Mouse (Mus musculus): ENCODE data around the gene Inpp4b. TPM values are rescaled to one million over a fixed set of nuclear protein-coding genes. Genes with fewer than 3 reads are reported as not detected.

Inpp4b gene
- 10 to 100 TPM; 51.8 to 70.6 TPM for total RNA-seq (2021)
- long read RNA-seq, experiment 1, partial matches to known transcripts, result 2 of 10 reads
- long read RNA-seq, experiment 1, other reads (novel, unspliced or antisense), result 8 of 10 reads
- long read RNA-seq, experiment 2, partial matches to known transcripts, result 4 of 7 reads
- long read RNA-seq, experiment 2, other reads (novel, unspliced or antisense), result 3 of 7 reads

DNA sequence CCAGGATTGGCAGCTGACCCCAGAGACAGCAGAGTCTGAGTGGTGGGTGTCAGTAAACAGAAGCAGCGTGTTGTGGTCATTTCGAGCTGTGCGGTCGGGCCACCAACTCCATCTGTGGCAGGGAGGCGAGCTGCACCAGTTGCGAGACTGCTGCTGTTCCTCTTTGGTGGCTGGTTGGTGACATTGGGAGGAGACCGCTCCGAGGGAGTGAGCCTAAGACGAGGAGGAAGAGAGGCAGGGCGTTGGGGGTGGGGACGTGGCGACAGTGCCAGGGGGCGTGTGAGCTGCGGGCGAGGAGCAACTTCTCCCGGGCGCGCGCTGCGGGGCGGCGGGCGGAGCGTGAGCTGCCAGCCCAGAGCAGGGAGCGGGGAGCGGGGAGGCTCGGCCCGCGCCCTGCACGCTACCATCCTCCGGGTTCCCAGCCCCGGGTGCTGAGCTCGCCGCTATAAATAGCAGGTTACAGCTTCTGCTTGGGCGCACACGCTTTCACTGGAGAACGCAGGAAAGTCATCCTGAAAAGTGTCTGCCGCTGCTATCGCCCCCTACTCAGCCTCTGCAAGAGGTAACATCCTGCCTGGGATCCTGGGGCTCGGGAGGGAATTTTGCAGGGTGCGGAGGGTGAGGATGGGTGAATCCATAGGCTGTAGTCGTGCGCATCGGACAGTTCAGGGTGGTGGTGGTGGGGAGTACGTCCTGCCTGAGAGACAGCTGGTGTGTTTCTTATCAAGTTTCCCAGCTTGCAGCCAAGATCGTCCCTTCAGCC is at the start of gene Inpp4b:
Gene Inpp4b, plus strand, starts transcription at position 321 of the 763 bp plus-strand sequence.
- peak; percentile 69 to 72 for DNase-seq

DNA sequence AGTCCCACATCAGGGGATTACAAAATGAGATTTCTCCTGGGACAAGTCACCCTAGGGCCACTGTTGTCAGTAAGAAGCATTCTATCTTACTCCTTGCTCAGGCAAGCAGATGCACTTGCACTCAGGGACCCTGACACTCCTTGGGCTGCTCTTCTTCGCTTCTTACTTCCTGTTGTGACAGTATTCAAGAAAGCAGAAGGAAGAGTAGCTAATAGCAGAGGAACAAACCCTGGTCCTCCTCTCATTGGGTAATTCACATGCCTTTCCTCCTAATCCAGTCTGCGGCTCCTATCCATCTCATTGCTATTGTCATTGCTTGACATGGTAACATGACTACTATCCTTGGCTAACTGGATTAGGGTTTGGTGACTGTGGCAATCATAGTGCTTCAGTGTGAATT is 7.1 kb upstream of the Inpp4b start:
- DNase-seq, result no peak

DNA sequence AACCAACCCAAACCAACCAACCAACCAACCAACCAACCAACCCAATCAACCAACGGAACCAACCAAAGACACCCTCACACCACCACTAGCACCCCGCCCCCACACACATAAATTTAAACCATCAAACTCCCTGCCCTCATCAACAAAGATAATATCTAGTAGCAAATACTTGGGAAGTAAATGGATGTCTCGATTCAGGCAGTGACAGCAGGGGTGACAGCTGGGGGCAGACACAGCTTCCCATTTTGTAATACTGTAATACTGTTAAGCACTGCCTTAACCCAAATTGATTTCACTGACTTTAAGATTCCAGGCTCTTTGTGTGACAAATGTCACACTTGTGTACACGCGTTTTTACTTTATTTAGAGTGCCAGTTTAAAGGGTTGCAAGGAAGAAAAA is 1.2 kb upstream of the Inpp4b start:
- DNase-seq, result no peak

DNA sequence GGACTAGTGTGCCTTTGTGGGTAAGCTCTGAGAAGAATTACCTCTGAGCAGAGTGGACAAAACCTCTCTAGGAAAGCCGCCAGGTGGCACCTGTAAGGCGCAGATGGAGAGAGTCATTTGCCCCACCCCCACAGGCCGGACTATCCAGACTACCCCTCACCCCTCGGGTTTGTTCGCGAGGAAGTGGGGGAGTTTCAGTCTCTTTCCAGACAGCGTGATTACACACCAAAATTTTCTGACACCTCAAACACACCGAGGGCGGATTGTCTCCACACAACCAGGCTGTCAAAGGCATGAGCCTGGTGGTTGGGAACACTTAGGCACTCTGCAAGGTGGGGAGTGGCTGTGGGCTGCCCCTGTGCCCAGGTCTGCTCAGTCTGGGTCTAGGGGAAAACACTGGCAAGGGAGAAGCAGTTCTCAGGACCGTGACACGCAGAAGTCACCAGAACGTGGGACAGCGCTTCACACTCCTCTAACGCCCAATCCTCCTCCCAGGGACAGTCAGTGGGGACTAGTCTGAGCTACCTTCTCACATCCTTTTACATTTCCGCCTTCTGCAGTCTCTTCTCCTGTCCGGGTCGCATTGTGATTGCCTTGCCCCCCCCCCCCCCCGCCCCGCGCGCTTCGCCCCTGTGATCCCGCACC is 643 bp upstream of the Inpp4b start:
- DNase-seq, result peak; percentile 49 to 66

DNA sequence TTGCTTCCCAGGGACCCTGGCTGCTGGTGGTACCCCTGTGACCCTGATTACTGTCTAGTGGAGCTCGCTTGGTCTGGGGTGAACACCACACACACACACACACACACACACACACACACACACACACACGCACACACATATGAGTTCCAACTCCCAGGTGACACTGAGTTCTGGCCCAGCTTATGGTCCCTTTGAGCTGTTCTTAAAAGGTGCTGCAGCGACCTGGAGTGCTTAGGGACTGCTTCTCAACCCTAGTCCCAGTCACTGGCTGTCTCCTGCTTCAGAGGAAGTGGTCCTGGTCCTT is 595 bp downstream of the Inpp4b start:
- DNase-seq, result no peak

DNA sequence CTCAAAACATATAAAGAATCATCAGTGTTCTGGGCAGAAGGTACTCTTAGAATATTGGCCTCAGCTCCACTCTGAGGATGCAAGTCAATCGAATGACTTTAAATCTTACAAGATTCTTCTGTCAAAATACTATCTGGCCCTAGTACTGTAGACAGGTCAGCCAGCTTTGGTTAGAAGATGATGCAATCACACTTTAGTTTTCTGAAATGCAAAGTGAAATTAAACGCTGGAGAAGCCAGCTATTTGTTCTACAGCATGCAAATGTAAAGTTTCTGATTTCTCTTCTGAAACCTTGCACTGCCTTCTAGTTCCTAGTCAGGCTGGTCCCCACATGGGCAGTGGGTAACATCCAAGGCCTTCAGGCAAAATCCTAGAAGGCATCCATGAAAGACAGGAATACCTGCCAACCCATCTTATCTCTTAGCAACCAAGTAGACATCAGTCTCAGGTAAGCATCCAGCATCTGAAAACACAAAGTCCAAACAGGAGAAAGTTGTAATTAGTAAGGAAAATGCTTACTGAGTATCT is 2.9 kb downstream of the Inpp4b start:
- no peak for DNase-seq

DNA sequence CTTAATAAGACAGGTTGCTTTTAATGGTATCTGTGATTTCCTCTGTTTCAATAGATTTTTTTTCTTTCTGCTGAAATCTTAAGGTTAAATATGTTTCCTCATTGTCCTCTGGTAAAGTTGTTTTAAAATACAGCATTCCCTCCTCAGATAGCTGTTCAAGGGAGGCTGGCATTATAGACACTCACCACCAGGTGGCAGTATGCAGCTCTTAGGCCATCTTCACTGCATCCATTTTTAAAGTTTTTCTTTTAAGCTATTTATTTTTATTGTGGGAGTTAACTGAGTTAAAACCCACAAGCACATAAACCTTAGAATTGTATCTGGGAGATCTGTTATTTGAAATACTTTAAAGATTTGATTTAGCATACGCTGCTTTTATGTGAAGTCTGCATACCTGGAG is 7.1 kb downstream of the Inpp4b start:
- peak; percentile 8 to 45 for DNase-seq

DNA sequence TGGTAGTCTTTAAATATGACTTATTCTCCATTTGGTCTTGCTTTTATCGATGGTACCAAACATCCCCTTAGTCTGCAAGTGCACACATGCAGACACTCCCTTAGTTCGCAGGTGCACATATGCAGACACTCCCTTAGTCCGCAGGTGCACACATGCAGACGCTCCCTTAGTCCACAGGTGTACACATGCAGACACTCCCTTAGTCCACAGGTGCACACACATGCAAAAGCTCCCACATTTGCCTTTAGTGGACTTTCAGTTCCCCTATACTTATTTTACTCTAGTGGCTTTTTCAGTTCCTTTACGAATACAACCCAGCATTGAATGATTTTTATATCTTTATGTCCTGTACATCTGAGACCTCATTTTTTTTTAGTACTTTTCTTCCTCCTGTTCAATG is 11.1 kb downstream of the Inpp4b start:
- peak in 1 of 2 experiments; percentile 2 for DNase-seq

DNA sequence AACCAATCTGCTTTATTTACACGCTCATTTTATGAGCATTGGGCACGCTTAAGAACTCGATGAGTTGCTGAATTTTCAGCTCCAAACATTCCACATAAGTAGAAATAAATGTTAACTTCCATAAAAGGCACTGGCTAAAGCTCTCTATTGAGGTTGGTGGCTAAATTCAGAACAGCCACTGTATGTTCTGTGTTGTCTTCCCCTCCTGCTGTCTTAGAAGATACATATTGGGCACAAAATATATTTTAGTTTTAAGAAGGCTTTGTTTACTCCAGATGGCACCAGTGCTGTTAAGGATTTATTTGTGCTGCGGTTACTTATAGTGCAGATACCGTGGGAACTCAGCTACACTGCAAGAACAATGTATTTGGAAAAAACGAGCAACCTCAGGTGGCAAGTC is 15.8 kb downstream of the Inpp4b start:
- DNase-seq, result no peak

DNA sequence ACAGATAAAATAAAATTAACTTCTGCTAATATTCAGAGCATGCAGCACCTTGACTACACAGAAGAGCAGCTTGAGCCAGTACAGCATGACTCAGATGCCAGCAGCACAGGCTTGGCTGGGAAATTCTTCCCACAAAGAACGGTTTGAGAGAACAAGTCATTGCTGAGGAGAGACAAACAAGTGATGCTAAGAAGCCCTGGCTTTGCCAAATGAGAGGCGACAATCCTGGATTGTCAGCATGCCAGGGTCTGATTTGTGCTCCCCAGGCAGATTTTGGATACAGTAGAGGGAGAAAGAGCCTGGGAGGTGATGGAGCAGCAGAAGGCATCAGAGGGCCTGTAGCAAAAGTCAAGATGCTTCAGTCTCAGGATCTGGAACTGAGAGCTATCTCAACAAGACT is 18.2 kb downstream of the Inpp4b start:
- no peak for DNase-seq

DNA sequence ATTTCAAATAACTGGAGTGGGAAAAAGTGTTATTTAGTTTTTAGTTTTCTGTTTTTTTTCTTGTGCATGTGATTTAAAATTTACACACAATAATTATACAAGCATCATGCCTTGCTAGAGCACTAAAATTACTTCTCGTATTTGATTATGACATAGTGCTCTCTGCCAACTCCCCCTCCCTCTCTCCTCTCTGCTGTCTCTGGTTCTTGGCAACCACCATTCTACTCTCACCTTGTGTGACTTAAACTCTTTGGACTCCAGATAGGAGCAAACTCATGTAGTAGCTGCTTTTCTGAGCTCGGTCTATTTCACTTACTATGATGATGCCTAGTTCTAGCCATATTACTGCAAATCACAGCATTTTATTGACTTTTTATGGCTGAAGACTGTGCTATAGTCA is 18.8 kb downstream of the Inpp4b start:
- peak; percentile 20 to 21 for DNase-seq

DNA sequence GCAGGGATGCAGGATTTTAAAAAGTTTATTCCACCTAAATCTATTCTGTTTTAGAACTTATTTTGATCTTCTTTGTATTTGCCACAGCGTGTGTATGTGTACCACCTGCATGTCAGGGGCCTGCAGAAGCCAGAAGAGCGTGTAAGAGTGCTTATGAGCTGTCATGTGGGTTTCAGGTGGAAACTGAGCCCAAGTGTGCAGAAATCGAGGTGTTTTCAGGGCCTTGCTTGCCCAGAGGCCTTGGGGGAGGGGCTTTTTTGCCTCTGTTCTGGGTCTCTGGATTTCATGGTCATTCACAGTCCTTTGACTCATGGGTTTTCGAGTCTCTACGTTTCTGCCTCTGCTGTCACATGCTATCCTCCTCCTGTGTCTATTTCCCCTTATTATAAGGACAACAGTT is 28.3 kb downstream of the Inpp4b start:
- no peak for DNase-seq

DNA sequence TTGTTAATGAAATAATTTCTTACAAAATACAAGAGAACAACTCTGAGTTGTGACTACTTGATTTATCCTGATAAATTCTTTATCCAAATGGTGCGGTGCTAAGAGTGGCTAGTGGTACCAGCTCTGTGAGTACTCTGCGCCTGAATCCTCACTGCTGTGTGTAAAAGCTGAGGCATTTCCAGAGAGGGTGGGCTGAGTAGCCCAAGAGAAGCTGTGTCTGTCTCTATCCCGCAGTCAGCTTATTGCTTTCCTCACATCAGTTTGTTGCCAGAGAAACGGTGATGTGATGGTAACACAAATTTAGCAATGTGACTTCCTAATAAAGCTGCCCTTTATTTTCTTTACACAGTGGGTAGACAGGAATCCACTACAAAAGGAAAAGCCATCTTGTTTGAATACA is 29.5 kb downstream of the Inpp4b start:
- no peak for DNase-seq

DNA sequence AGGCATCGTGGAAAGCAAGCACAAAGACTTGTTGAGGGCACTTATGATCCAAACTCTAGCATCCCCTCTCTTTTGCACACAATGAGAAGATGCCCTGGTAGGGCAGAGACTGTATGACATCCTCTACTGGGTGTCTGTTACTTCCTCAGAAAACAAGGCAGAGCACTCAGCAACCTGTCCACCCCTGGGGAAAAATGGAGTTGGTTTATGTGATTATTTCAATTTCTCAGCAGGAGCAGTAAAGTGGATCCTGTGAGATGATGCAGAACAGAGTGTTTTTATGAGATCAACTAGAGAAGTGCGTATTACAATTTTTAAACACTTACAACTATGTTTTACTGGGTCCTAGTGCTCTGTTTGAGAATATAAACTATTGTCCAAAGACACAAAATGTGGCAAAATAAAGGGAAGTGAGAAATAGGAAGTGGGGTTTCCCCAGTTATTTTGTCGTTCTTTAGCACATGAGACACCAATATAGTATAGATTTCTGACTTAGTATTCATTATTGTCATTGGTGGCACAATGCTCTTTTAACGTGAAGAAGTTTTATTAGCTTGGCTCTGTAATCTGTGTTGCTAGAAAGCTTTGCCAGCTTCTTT is 32.6 kb downstream of the Inpp4b start:
- no peak for DNase-seq

DNA sequence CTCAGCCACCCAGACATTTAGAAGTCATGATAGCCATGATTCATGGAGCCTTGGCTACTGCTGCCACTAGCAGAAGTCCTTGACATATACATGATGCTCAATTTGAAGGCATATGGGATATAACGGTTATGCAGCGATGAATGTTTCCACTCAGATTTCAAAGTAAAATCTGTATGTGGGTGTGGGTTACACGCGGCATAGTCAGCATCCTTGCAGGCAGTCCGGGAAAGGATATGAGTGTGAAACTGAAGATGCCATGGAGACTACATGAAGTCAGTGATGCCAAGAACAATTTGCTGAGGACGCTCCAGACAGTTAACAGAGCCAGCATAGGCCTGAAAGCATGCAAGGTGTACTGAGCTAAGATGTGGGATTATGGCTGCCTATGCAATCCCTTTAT is 46.6 kb downstream of the Inpp4b start:
- no peak for DNase-seq

DNA sequence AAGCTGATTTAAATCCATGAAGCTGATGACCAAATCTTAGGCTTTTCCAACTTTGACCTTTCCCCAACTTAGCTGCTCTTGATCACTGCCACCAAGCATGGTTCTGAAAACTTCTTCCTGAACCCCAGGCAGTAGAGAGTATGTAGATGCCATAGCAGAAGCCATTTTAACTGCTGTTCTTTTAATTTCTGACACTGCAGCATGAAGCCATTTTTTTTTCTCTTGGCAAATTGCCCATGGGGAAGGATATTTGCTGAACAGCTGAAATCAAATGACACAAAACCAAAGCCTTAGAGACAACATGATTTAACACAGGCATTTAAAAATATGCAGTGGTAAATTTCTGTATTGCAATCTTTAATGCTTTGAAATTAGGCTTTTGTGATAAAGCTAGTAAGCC is 56.7 kb downstream of the Inpp4b start:
- DNase-seq, result no peak

DNA sequence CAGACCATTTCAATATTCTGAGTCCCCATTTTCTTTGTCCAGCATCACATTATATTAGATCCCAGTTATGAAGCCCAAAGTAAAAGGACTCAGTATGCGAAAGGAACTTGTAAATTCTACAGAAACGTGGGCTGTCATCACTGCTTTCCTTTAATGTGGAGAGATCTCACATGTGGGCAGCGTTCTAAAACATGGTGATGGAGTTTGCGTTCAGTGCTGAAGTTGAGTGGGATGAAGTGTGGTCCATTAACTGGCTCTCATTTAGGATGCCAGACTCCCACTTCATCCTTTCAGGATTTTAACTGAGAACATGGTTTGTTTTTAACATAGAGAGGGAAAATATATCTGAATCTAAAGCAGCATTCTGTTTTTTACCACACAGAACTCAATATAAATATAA is 57.1 kb downstream of the Inpp4b start:
- DNase-seq, result no peak

DNA sequence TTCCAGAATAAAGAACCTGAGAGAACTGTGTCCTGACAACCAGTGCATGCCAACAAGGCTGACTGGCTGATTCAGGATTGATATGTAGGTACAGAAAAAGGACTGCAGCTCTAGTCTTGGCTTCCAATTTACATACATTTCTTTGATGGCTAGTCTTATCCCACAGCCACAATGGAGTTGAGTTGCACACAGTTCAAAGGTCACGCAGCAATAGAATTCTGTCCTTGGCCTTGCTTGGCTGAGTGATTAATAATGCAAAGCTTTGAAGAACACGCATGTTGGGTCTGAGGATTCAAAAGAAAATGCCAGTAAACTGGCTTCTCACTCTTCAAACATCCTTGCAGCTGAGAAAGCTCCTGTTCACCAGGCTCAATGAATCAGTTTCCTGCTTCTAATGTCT is 70.4 kb downstream of the Inpp4b start:
- DNase-seq, result no peak

DNA sequence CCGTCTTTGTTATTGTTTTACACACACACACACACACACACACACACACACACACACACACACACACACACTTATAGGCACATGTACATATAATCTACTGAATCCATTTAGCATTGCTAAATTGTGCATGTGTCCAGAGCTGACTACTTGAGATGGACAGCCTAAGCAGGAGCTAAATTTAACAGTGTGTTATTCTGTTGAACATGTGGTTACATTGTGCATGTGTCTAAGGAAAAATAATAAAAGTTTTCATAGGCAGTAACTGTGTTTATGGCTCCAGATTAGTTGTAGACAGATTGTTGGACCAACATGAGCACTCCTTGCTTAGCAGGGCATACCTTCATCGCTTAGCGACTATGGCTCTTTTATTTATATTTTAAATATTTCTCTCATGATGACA is 101.6 kb downstream of the Inpp4b start:
- no peak for DNase-seq

DNA sequence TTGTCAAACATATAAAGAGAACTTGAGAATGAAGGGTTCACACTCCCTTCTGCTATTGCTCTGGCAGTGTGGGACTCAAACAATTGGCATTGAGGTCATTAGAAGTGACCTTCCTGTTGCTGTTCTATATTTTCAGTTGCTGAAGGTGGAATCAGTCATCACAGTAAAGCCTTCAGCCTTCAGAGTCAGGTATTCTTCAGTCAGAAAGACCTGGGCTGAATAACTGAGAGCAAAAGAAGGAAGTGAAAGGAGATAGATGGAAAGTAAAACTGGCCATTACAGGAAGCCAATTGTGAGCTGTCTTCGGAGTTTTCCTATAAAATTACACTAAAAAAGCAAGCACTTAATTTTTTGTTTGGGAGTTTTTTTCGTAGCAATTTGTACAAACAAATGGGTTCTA is 107.4 kb downstream of the Inpp4b start:
- DNase-seq, result no peak

DNA sequence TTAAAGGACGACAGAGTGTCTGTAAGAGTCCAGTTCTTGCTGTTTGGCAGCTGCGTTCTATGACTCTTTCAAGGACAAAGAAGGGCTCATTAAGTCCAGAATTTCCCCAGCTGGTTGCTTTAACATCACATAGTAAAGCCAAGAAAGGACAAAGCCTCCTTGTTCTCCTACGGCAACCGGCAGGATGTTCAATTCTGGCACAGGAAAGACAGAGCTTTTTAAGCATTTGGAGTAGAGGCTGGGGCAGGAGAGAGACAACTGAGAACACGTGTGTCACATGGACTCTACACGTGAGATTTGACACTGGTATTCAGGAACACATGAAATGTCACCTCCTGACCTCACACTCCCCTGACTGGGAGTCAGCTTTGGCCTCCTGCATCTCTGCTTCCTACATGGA is 109.7 kb downstream of the Inpp4b start:
- peak; percentile 10 to 34 for DNase-seq

DNA sequence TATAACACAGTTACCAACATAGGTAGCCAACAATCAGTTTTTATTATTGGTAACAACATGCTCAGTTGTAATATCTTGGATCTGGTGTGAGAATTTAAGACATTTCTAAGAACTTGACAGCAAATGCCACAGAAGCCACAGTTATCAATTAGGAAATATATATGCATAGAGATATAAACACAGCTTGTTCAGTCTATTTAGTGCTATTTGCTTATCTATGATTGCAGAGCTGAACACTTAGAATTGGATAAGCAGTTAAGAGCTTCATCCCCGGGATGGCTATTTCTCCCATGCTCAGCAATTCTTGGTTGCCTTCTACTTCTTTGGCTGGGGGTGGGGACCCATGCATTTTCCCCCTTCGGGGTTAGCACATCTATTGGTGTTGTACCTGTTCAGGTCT is 112.5 kb downstream of the Inpp4b start:
- no peak for DNase-seq

DNA sequence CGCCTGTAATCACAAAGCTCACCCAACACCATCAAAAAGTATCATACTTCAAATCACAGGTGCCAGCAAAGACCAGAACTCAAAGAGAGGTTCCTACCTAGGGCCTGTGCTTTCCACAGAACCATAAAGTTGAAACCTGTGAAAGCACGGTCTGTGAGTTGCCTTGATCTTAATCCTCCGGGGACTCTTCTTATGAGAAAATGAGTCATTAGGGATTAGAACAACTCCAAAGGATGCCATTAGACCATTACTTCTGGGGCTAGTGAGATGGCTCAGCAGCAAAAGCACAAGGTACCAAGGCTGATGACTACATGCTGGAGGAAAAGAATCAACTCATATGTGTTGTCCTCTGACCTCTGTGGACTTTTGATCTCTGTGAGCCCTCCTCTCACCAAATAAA is 121.4 kb downstream of the Inpp4b start:
- DNase-seq, result no peak
